Mouse (Mus musculus): ENCODE data around the gene Slc44a2.

- TF ChIP-seq CTCF (conservative IDR thresholded peaks at IDR 0.05; ENCODE audit: low read length) (no peak), POU5F1 (IDR thresholded peaks at IDR 0.05; ENCODE audit: borderline replicate concordance, low read length) (no peak), NANOG (IDR thresholded peaks at IDR 0.05; ENCODE audit: borderline replicate concordance, low read length) (no peak)
Measured at GRCm38 (mm10) chr9:21329041-21329440, 8.5 kb downstream of the Slc44a2 start.
